In the genomic region with DNA sequence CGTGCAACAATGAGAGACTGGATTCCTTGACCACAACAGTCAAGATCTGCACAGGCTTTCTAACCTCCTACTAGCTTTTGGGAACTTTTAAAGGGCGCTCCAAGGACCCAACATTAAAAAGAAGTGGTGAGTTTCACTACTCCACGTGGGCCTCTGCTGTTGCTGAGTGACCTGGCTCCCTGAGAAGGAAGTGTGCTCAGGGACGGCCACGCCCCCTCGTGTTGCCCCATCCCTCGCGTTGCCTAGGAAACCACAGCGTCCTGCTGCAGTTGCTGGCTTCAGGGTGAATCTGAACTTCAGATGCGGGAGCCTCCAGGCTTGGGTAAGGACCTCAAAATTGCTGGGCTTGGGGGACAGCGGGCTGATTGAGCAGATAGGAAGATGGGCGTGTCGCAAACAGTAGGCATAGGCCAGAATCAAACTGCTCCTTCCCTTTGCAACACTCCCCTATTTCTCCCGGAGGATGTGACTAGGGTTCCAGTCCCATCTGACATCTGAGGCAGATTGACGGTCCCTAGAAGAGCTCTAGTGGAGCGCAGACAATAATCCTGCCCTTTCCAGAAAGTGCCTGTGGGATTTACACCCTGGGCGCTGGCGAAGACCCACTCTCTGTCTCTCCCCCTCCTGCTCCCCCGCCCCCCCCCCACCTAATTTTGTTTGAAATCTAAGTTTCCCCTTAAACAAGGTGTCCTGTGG, we compare ENCODE assay signal across 9 mouse cellular contexts. TPM values are rescaled to one million over a fixed set of nuclear protein-coding genes. Genes with fewer than 3 reads are reported as not detected.
DNase-seq lines count a peak whose midpoint lies in the region; TF ChIP-seq lines count a peak whose summit lies in the region.
"Had no signal": no experiment of that assay in that cellular context is flagged by ENCODE, and none has a peak within 500 bp of the region (broad histone marks: within the 10 kb centered on the region; RNA-seq: fewer than 3 reads in every experiment).

Ccdc180 (plus strand) TSS at position 238 of the 696 bp plus-strand sequence.

- H3K4me3 ChIP-seq in ES-E14 (ENCODE audit: insufficient read depth in 1 of 2, low read depth in 1 of 2, low read length in 2 of 2, poor library complexity in 1 of 2, severe bottlenecking in 1 of 2), result no peak within 1 kb of the TSS
- no peak within 1 kb of the TSS for H3K4me3 ChIP-seq in bone marrow macrophage, adult 2 months (ENCODE audit: insufficient read depth, low read length)
- peak within 1 kb of the TSS; percentile 57 for H3K4me3 ChIP-seq in megakaryocyte, embryonic 14.5 days (replicated peaks)
- H3K4me3 ChIP-seq: erythroblast, embryonic 14.5 days had no signal

- H3K4me1 ChIP-seq in ES-E14 (ENCODE audit: control insufficient read depth in 2 of 2, insufficient read depth in 2 of 2, low read length in 2 of 2, poor library complexity in 1 of 2), result peaks cover 4 to 9% of the 10 kb centered on the region in 2 experiments; a peak in 3 of 4 replicates
- H3K4me1 ChIP-seq in bone marrow macrophage, adult 2 months (ENCODE audit: control insufficient read depth, insufficient read depth, low read length), result peaks cover 13% of the 10 kb centered on the region
- H3K4me1 ChIP-seq in megakaryocyte, embryonic 14.5 days, result peaks cover 6% of the 10 kb centered on the region

- H3K36me3 ChIP-seq in ES-E14 (ENCODE audit: control insufficient read depth, insufficient read depth, low read length, poor library complexity, severe bottlenecking), result no peaks in the 10 kb centered on the region
- no peaks in the 10 kb centered on the region for H3K36me3 ChIP-seq in megakaryocyte, embryonic 14.5 days (replicated peaks; ENCODE audit: low read length)

- no peak within 1 kb of the TSS for H3K9ac ChIP-seq in ES-E14 (ENCODE audit: insufficient read depth, low read depth, low read length, poor library complexity, severe bottlenecking)

- in situ Hi-C loops in ES-E14 (cut with MboI; ENCODE audit: low sequenced_read_pairs in 2 of 2, unreplicated experiment in 2 of 2), result no loop called here

- peak; percentile 73 for DNase-seq in ES-E14 (ENCODE audit: low read depth, low spot score)
- peak; percentile 33 for DNase-seq in gastrocnemius, adult 18-20 months (ENCODE audit: low spot score)
- peak; percentile 81 for DNase-seq in induced T-regulatory cell, adult 2 months (ENCODE audit: low read depth)
- peak; percentile 15 to 23 for DNase-seq in left cerebral cortex, adult 18-20 months (ENCODE audit: low spot score in 2 of 2)
- peak; percentile 31 for DNase-seq in right cerebral cortex, postnatal 25 days
- DNase-seq in yolk sac, embryonic 10.5 days (ENCODE audit: low spot score), result peak; percentile 75

- H3K9me3 ChIP-seq in ES-E14 (ENCODE audit: control insufficient read depth, insufficient read depth, low read depth, low read length), result no peaks in the 10 kb centered on the region
- peaks cover under 1% of the 10 kb centered on the region; the same call in 1 of the 2 replicates for H3K9me3 ChIP-seq in megakaryocyte, embryonic 14.5 days

- H3K27me3 ChIP-seq in megakaryocyte, embryonic 14.5 days (replicated peaks), result peaks cover 15% of the 10 kb centered on the region

- no peak within 1 kb of the TSS for H3K27ac ChIP-seq in ES-E14 (ENCODE audit: insufficient read depth, low read depth, low read length, poor library complexity, severe bottlenecking)
- H3K27ac ChIP-seq in bone marrow macrophage, adult 2 months (ENCODE audit: insufficient read depth, low read depth, low read length), result peak within 1 kb of the TSS; percentile 80

- TF ChIP-seq POLR2A in bone marrow macrophage, adult 2 months (IDR thresholded peaks at IDR 0.05; ENCODE audit: borderline replicate concordance, low read depth, low read length), result no peak

- no peak for TF ChIP-seq CTCF in bone marrow macrophage, adult 2 months (IDR thresholded peaks at IDR 0.05; ENCODE audit: low read depth, low read length)

TF ChIP-seq in ES-E14, 5 proteins besides CTCF, POLR2A, EP300 and RAD21:
- TF ChIP-seq MAFK (IDR thresholded peaks at IDR 0.05; ENCODE audit: insufficient read depth, low read depth, low read length), result no peak
- no peak for TF ChIP-seq ZNF384 (IDR thresholded peaks at IDR 0.05; ENCODE audit: low read depth, low read length)
- no peak for TF ChIP-seq HCFC1 (IDR thresholded peaks at IDR 0.05; ENCODE audit: borderline replicate concordance, insufficient read depth, low read length)
- TF ChIP-seq ZC3H11A (IDR thresholded peaks at IDR 0.05; ENCODE audit: borderline replicate concordance, low read depth, low read length), result no peak

RNA-seq across cellular contexts. Expression of gene Ccdc180, which starts in this region (rescaled TPM):
- not detected in 2 replicates for total RNA-seq in ES-E14 (2012; rRNA removed)
- polyA plus RNA-seq in bone marrow macrophage, adult 2 months (2012; ENCODE audit: insufficient read depth, insufficient read length, missing spikeins), result 0.32 and 1.2 TPM in 2 replicates
- total RNA-seq in gastrocnemius, adult 18-20 months (2021), result not detected
- total RNA-seq in left cerebral cortex, adult 18-20 months (2021), result under 1 TPM in 1 of 2 experiments, not detected in 1; 0.07 TPM
- 0.02 TPM in 1 of 2 replicates, not detected in the other for polyA plus RNA-seq in megakaryocyte, embryonic 14.5 days (2012; ENCODE audit: insufficient read depth, low replicate concordance)
- polyA plus RNA-seq: erythroblast, embryonic 14.5 days had no signal

Comparison
In these comparisons a context has a peak if more than half of its experiments do, and no peak if none do; other contexts are left out.
1. Peak in DNase-seq in ES-E14; RNA of the gene not detected or under 1 TPM.
2. Peak in DNase-seq in gastrocnemius, adult 18-20 months; RNA of the gene not detected or under 1 TPM.
3. Peak in DNase-seq in left cerebral cortex, adult 18-20 months; RNA of the gene not detected or under 1 TPM.
4. DNase-seq: peak in every context shown above with its lines; median percentile 81 in induced T-regulatory cell, adult 2 months; 75 in yolk sac, embryonic 10.5 days; 73 in ES-E14; 33 in gastrocnemius, adult 18-20 months; 31 in right cerebral cortex, postnatal 25 days; 19 in left cerebral cortex, adult 18-20 months.